Mouse (Mus musculus): Measurements from ENCODE around the gene Tpcn1. TPM values are rescaled to one million over a fixed set of nuclear protein-coding genes. Genes with fewer than 3 reads are reported as not detected.

Tpcn1 gene
- polyA plus RNA-seq, 1 experiment from 2014 or later, result 23.8 TPM

- Histone ChIP-seq H3K4me1 (ENCODE audit: control insufficient read depth, insufficient read depth, low read length) (peaks cover 81% of the 10 kb centered on the region), H3K9me3 (replicated peaks; ENCODE audit: control insufficient read depth, low read length) (no peaks in the 10 kb centered on the region), H3K27me3 (ENCODE audit: control insufficient read depth, insufficient read depth, low read length) (no peaks in the 10 kb centered on the region), H3K27ac (ENCODE audit: low read length) (peak overlapping the region; percentile 74; the same call in 1 of the 2 replicates), H3K4me3 (replicated peaks; ENCODE audit: low read length) (no peak overlapping the region), H3K36me3 (ENCODE audit: control insufficient read depth, insufficient read depth, low read length) (no peaks in the 10 kb centered on the region), H3K4me2 (ENCODE audit: low read depth, low read length) (no peak overlapping the region), H3K9ac (ENCODE audit: low read length) (peak overlapping the region; percentile 47)
- WGBS, result 57% methylated on average over 9 of the region's 9 CpGs
- ATAC-seq (ENCODE audit: insufficient read depth, low FRiP score), result no peak
These were observed 20.1 kb downstream of the Tpcn1 start for GRCm38 (mm10) chr5:120568336-120568768.

GRCm38 (mm10) chr5:120567761-120568211 is 20.7 kb downstream of the Tpcn1 start:
- H3K9ac ChIP-seq (ENCODE audit: low read length), result peak overlapping the region; percentile 47
- no peaks in the 10 kb centered on the region for H3K36me3 ChIP-seq (ENCODE audit: control insufficient read depth, insufficient read depth, low read length)
- H3K27ac ChIP-seq (ENCODE audit: low read length), result peak overlapping the region; percentile 74
- peaks cover 86% of the 10 kb centered on the region for H3K4me1 ChIP-seq (ENCODE audit: control insufficient read depth, insufficient read depth, low read length)
- no peaks in the 10 kb centered on the region for H3K9me3 ChIP-seq (replicated peaks; ENCODE audit: control insufficient read depth, low read length)
- H3K4me2 ChIP-seq (ENCODE audit: low read depth, low read length), result no peak overlapping the region
- no peak for ATAC-seq (ENCODE audit: insufficient read depth, low FRiP score)
- no peak overlapping the region for H3K4me3 ChIP-seq (replicated peaks; ENCODE audit: low read length)
- H3K27me3 ChIP-seq (ENCODE audit: control insufficient read depth, insufficient read depth, low read length), result no peaks in the 10 kb centered on the region
- WGBS, result 63% methylated on average over 14 of the region's 14 CpGs

- no peak for ATAC-seq (ENCODE audit: insufficient read depth, low FRiP score)
- 43% methylated on average over 21 of the region's 21 CpGs for WGBS
- no peaks in the 10 kb centered on the region for H3K9me3 ChIP-seq (replicated peaks; ENCODE audit: control insufficient read depth, low read length)
These were observed 21.2 kb downstream of the Tpcn1 start for GRCm38 (mm10) chr5:120567253-120567701.

GRCm38 (mm10) chr5:120566681-120567252 is 21.7 kb downstream of the Tpcn1 start:
- no peak overlapping the region for H3K4me2 ChIP-seq (ENCODE audit: low read depth, low read length)
- peak overlapping the region; percentile 47 for H3K9ac ChIP-seq (ENCODE audit: low read length)
- no peaks in the 10 kb centered on the region for H3K27me3 ChIP-seq (ENCODE audit: control insufficient read depth, insufficient read depth, low read length)
- no peaks in the 10 kb centered on the region for H3K9me3 ChIP-seq (replicated peaks; ENCODE audit: control insufficient read depth, low read length)
- no peak for ATAC-seq (ENCODE audit: insufficient read depth, low FRiP score)
- H3K27ac ChIP-seq (ENCODE audit: low read length), result peak overlapping the region; percentile 74
- WGBS, result 59% methylated on average over 9 of the region's 9 CpGs
- peaks cover 84% of the 10 kb centered on the region for H3K4me1 ChIP-seq (ENCODE audit: control insufficient read depth, insufficient read depth, low read length)
- no peak overlapping the region for H3K4me3 ChIP-seq (replicated peaks; ENCODE audit: low read length)
- no peaks in the 10 kb centered on the region for H3K36me3 ChIP-seq (ENCODE audit: control insufficient read depth, insufficient read depth, low read length)

More at GRCm38 (mm10) chr5:120567253-120567701, 21.2 kb downstream of the Tpcn1 start:
- Histone ChIP-seq H3K4me1 (ENCODE audit: control insufficient read depth, insufficient read depth, low read length) (peaks cover 87% of the 10 kb centered on the region), H3K4me2 (ENCODE audit: low read depth, low read length) (no peak overlapping the region), H3K4me3 (replicated peaks; ENCODE audit: low read length) (no peak overlapping the region), H3K9ac (ENCODE audit: low read length) (peak overlapping the region; percentile 47), H3K27ac (ENCODE audit: low read length) (peak overlapping the region; percentile 74), H3K27me3 (ENCODE audit: control insufficient read depth, insufficient read depth, low read length) (no peaks in the 10 kb centered on the region), H3K36me3 (ENCODE audit: control insufficient read depth, insufficient read depth, low read length) (no peaks in the 10 kb centered on the region)

- 52% methylated on average over 5 of the region's 5 CpGs for WGBS
- Histone ChIP-seq H3K9ac (ENCODE audit: low read length) (peak overlapping the region; percentile 47), H3K4me3 (replicated peaks; ENCODE audit: low read length) (no peak overlapping the region), H3K27ac (ENCODE audit: low read length) (peak overlapping the region; percentile 74), H3K4me1 (ENCODE audit: control insufficient read depth, insufficient read depth, low read length) (peaks cover 80% of the 10 kb centered on the region), H3K9me3 (replicated peaks; ENCODE audit: control insufficient read depth, low read length) (no peaks in the 10 kb centered on the region), H3K4me2 (ENCODE audit: low read depth, low read length) (no peak overlapping the region; the same call in 1 of the 2 replicates), H3K27me3 (ENCODE audit: control insufficient read depth, insufficient read depth, low read length) (no peaks in the 10 kb centered on the region), H3K36me3 (ENCODE audit: control insufficient read depth, insufficient read depth, low read length) (no peaks in the 10 kb centered on the region)
- no peak for ATAC-seq (ENCODE audit: insufficient read depth, low FRiP score)
These were observed 22.4 kb downstream of the Tpcn1 start for GRCm38 (mm10) chr5:120566101-120566500.

- peak overlapping the region; percentile 47 for H3K9ac ChIP-seq (ENCODE audit: low read length)
- WGBS, result 39% methylated on average over 15 of the region's 15 CpGs
These were observed 23.1 kb downstream of the Tpcn1 start for GRCm38 (mm10) chr5:120565171-120565905.

GRCm38 (mm10) chr5:120563914-120564311 is 24.6 kb downstream of the Tpcn1 start:
- H3K27me3 ChIP-seq (ENCODE audit: control insufficient read depth, insufficient read depth, low read length), result no peaks in the 10 kb centered on the region
- no peaks in the 10 kb centered on the region for H3K9me3 ChIP-seq (replicated peaks; ENCODE audit: control insufficient read depth, low read length)
- no peak for ATAC-seq (ENCODE audit: insufficient read depth, low FRiP score)
- H3K9ac ChIP-seq (ENCODE audit: low read length), result no peak overlapping the region
- H3K4me3 ChIP-seq (replicated peaks; ENCODE audit: low read length), result no peak overlapping the region
- peak overlapping the region; percentile 94 for H3K27ac ChIP-seq (ENCODE audit: low read length)
- H3K4me1 ChIP-seq (ENCODE audit: control insufficient read depth, insufficient read depth, low read length), result peaks cover 80% of the 10 kb centered on the region
- H3K36me3 ChIP-seq (ENCODE audit: control insufficient read depth, insufficient read depth, low read length), result no peaks in the 10 kb centered on the region
- 21% methylated on average over 4 of the region's 4 CpGs for WGBS
- H3K4me2 ChIP-seq (ENCODE audit: low read depth, low read length), result peak overlapping the region; percentile 16; the same call in 1 of the 2 replicates

More at GRCm38 (mm10) chr5:120565171-120565905, 23.1 kb downstream of the Tpcn1 start:
- no peak for ATAC-seq (ENCODE audit: insufficient read depth, low FRiP score)
- H3K4me3 ChIP-seq (replicated peaks; ENCODE audit: low read length), result no peak overlapping the region
- H3K36me3 ChIP-seq (ENCODE audit: control insufficient read depth, insufficient read depth, low read length), result no peaks in the 10 kb centered on the region
- peaks cover 79% of the 10 kb centered on the region for H3K4me1 ChIP-seq (ENCODE audit: control insufficient read depth, insufficient read depth, low read length)
- H3K27me3 ChIP-seq (ENCODE audit: control insufficient read depth, insufficient read depth, low read length), result no peaks in the 10 kb centered on the region
- no peaks in the 10 kb centered on the region for H3K9me3 ChIP-seq (replicated peaks; ENCODE audit: control insufficient read depth, low read length)
- no peak overlapping the region for H3K4me2 ChIP-seq (ENCODE audit: low read depth, low read length)
- H3K27ac ChIP-seq (ENCODE audit: low read length), result peak overlapping the region; percentile 74

- no peaks in the 10 kb centered on the region for H3K27me3 ChIP-seq (ENCODE audit: control insufficient read depth, insufficient read depth, low read length)
- peak overlapping the region; percentile 59 for H3K9ac ChIP-seq (ENCODE audit: low read length)
- no peak overlapping the region for H3K4me3 ChIP-seq (replicated peaks; ENCODE audit: low read length)
- peak overlapping the region; percentile 16; the same call in 1 of the 2 replicates for H3K4me2 ChIP-seq (ENCODE audit: low read depth, low read length)
- ATAC-seq (ENCODE audit: insufficient read depth, low FRiP score), result peak; percentile 74
- H3K27ac ChIP-seq (ENCODE audit: low read length), result peak overlapping the region; percentile 94
- no peaks in the 10 kb centered on the region for H3K9me3 ChIP-seq (replicated peaks; ENCODE audit: control insufficient read depth, low read length)
- 26% methylated on average over 28 of the region's 28 CpGs for WGBS
- H3K36me3 ChIP-seq (ENCODE audit: control insufficient read depth, insufficient read depth, low read length), result no peaks in the 10 kb centered on the region
- H3K4me1 ChIP-seq (ENCODE audit: control insufficient read depth, insufficient read depth, low read length), result peaks cover 80% of the 10 kb centered on the region
These were observed 25.2 kb downstream of the Tpcn1 start for GRCm38 (mm10) chr5:120562956-120563913.
